Mouse (Mus musculus) embryo, embryonic 10.5 days (tissue): ENCODE data around the gene Fat4.
A peak's percentile ranks its signal among the peaks of the same experiment; 100 is the strongest.

ENCODE experiments used
- DNase-seq: peaks from one replicate; pipeline ENCODE4 v3.0.0-alpha.2; 2015; ENCODE audit warnings: low spot score

The Fat4 gene

DNA sequence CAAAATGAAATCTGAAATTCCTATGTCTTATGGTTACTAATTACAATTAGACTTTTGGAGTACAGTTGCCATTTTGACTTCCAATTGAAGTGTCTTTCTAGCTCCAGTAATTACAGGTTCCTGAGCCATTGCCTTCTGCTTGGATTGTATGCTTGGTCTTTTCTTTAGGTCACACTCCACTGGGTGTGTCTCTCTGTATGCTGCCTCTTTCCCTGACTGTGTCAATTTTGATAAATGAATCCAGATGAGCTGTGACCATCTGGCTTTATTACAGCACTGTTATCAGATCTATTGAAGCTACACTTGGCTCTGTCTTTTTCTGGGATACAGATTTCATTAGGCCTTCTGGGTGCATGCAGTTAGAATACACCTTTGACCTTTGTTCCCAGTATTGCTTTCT lies 80.7 kb downstream of the Fat4 start:
- peak; percentile 4 for DNase-seq

DNA sequence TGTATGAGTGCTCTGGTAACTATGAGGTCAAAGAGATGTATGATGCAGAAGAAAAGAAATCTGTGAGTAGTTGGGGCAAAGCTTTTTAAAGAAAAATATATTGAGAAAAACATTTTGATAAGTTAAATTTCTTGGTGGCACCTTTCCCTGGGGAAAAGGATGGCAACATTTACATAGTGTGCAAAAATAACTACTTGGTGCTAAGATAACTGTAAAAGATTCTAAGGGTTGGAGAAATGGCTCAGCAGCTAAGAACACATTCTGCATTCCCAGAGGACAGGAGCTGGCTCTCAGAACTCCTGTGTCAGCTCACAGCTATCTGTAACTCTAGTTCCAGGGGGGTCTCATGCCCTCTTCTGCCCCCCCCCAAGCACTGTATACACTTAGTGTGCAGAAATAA lies 99.6 kb downstream of the Fat4 start:
- DNase-seq: no peak

- DNase-seq: no peak
Measured at GRCm38 (mm10) chr3:38989181-38989580, 102.4 kb downstream of the Fat4 start.

DNA sequence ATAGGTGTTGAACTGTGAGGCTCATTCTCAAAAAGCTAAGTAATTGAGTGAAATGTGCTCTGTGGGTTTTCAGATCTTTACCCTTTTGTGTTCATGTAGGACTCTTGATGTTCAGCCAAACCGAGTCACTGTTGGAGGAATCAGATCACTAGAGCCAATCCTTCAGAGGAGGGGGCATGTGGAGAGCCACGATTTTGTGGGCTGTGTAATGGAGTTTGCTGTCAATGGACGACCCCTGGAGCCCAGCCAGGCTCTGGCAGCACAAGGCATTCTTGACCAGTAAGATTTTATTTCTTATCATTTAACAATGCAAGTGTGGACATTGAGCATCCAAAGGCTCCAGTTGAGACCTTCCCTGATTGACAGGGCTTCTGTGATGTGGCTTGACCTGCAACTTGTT lies 113.3 kb downstream of the Fat4 start:
- no peak for DNase-seq

DNA sequence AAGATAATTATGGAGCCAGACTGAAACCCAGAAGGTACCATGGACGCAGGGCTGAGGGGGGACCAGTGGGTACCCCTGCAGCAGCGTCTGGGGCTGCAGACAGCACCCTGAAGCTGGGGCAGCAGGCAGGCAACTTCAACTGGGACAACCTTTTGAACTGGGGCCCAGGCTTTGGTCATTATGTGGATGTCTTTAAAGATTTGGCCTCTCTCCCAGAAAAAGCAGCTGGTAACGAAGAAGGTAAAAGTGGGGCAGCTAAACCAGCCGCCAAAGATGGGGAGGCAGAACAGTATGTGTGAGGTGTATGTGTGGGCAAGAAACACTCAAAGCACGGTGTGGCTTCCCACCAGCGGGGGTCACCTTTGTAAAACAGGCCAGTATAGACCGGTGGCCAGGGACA lies 123.8 kb downstream of the Fat4 start:
- no peak for DNase-seq

GRCm38 (mm10) chr3:39017633-39018032 lies 130.9 kb downstream of the Fat4 start:
- DNase-seq: no peak

- DNase-seq: no peak
Measured at GRCm38 (mm10) chr3:39036113-39036512, 149.4 kb downstream of the Fat4 start.

- DNase-seq: no peak
Measured at GRCm38 (mm10) chr3:39046425-39046824, 159.7 kb downstream of the Fat4 start.

DNA sequence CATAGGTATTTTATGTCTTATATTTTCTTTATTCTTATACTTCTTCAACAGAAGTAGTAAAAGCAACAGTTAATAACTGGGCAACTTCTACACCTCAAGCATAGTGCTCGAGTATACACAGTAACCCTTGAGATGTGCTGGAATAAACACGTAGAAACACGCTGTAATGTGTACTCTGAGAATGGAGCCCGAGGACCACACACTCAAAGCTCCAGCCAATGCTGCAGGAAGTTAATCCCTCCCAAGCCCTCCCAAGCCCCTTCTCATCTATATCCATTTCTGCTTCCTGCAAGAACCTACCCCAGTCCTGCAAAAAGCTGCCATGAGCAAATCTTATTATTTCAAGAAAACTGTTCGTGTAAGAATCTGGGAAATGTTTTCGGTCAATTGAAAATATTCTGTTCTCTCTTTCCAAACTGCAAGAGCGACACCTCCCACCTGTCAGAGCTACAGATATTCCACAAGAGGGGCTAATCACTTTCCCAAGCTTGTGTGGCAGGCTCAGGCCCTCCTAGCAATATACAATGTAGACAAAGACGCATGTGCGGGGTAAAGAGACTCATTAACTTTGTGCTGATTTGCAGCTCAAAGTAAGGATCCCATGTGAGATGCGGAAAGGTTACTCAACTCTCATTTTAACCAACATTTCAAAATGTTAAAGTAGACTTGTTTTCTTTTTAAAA lies 161.0 kb downstream of the Fat4 start:
- peak; percentile 13 for DNase-seq

DNA sequence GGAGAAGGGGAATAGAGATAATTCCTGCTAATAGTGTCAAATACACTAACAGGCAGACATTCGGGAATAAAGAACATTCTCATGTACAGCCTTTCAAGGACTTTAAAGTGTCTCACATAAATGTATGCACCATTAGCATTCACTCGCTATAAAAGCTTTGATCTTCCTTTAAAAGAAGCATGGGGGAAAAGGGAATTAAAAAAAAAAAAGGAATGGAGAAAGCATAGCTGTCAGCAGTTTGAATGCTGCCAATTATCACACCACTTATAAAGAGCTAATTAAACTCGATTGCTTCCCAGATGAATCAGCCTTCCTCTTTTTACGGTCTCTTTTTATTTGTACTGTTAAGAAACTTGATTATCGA lies 161.5 kb downstream of the Fat4 start:
- DNase-seq: no peak

DNA sequence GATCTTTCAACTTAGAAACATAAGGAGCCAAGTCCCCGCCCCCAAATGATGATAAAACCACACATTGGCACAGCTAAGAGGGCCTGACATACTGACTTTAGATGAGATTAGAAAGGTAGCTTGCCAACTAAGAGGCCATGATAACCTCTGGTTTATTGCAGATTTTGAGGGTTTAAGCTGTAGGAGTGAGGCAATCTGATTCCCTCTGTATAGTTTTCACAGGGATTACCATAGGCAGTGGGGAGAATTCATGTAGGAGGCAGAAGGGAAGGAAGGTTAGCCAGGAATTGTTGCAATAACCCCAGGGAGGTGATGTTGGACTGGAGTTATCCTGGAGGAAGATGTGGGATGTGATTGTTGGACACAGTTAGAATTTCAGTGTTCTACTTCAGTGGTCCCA lies 163.4 kb downstream of the Fat4 start:
- no peak for DNase-seq

GRCm38 (mm10) chr3:39053072-39053471 lies 166.3 kb downstream of the Fat4 start:
- DNase-seq: peak; percentile 48
